Mouse (Mus musculus): ENCODE measurements around the gene Syt10.

GRCm38 (mm10) chr15:89779928-89780327 lies 61.7 kb downstream of the Syt10 start:
- TF ChIP-seq POLR2A (IDR thresholded peaks at IDR 0.05; ENCODE audit: borderline replicate concordance, extremely low read depth, insufficient read depth, insufficient read length, poor library complexity, severe bottlenecking) = no peak
- no peak for TF ChIP-seq CTCF (IDR thresholded peaks at IDR 0.05; ENCODE audit: borderline replicate concordance, extremely low read depth, insufficient read depth, insufficient read length)
